Mouse (Mus musculus) heart, adult 2 months (tissue): ENCODE results near the gene Col4a1.

Source experiments
- CTCF ChIP-seq: fragments of 200-600 bp; IDR thresholded peaks from 2 replicates; pipeline ENCODE4 v1.8.1; 2022; ENCODE audit warnings: antibody characterized with exemption, mild to moderate bottlenecking, moderate library complexity
- EP300 ChIP-seq: fragments of 200-500 bp; IDR thresholded peaks from 2 replicates; pipeline ENCODE4 v1.6.1; 2011; ENCODE audit warnings: low read depth, low read length, control low read depth; ENCODE audit not compliant: insufficient read depth

DNA sequence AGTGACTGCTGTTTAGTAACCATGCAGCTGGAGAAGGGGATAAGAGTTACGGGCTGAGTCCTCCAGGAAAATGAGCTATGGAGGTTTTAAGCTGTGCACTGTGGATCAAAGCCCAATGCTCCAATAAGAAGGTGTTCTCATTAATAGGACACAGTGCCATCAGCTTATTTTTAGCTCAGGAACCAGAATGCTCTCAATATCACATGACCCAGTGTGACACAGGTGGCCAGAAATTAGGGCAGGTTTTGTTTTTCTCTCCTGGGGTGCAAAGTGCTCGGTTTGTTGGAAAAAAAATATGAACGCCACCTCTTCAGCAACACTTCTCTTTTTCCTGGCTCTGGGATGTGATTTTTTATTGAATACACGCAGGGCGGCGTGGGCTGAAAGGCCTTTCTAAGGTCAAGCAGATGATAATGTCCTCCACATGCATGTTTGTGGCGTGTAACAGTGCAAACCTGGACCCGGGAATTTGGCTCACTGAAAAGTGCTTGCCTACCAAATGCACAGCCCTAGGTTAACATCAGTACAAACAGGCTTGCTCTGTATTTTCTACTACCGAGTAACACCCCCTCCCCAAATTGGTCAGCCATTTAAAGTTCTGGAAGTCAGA lies 163.3 kb downstream of the Col4a1 start:
- no peak for TF ChIP-seq CTCF
- TF ChIP-seq EP300: no peak
